Mouse (Mus musculus) right cerebral cortex, postnatal 4 days (tissue): ENCODE data around the gene Gm27235.
"Not testable (repeated sequence)": the region's sequence is repeated elsewhere in the genome, so short reads cannot be mapped to it uniquely, and the experiment has no call there.

Source experiments
- DNase-seq: peaks from one replicate; pipeline ENCODE4 v3.0.0-alpha.2; 2022

Gm27235 gene

DNA sequence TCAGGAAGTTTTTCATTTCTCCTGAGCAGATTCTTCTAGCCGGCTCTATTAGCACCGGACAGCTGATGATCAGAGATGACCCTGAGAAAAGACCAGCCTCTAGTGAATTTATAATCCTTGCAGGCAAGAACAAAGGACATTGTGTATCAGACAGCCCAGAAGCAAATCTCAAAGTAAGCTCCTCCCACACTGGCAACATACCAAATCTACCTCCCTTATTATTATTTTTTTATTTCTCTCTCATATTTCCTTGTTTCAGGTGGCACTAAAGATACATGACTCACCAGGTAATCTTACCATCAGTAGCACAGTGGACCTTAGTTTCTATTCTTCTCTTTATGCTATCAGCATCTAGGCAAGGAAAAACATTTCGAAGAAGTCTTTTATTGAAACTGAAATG is at the start of gene Gm27235, which contains the start of gene D730048I06Rik:
Gene Gm27235 (minus strand): TSS at position 101 of the 400 bp plus-strand sequence.
Gene D730048I06Rik (minus strand): TSS at position 112 of the 400 bp plus-strand sequence.
- no peak for DNase-seq

DNA sequence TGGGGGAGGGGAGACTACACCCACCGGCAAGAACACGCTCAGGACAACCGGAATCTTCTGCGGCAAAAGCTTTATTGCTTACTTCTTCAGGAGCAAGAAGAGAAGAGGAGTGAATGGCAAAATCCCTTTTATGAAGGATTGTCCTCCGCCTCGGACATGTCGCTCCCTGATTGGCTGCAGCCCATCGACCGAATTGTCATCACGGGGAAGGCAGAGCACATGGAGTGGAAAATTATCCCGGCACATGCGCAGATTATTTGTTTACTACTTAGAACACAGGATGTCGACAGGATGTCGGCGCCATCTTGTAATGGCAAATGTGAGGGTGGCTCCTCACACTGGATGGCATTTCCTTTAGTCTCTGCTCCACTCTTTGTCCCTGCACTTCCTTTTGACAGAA is 28.0 kb upstream of the Gm27235 start:
- not testable (repeated sequence) for DNase-seq

DNA sequence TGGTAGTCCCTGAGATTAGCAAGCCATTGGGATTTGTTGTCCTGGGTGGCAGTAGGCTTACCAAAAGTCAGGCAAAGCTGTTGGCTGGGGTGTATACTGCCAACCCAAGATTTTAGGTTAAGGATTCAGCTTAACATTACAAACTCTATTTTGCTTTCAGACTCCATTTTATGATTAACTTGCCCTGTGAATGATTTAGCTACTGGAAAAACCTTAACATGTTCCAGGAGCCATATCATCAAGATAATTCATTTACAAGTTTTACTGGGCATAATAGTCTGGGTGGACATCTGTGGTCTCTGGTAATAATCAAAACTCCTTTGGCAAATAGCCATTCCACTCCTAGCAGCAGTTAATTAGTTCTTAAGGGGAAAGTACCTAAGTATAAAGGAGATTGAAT is 8.2 kb upstream of the Gm27235 start:
- DNase-seq: no peak

DNA sequence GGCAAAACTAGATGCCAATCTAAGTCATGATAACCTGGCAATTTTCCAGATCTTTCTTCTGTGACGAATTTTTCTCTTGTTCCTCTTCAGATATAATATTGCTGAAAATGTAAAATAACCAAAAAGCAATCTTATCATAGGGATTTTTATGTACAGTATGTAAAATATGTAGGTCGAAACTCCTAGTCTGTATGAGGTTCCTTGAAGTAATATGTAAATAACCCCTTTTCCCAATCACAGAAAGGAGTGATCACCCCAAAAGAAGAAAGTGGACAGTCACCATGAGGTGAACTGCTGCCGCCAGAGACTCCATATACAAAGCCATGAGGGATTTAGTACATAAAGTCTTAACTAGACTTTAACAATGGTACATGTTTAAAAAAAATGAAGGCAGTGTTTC is 11.9 kb downstream of the Gm27235 start, which contains the start of gene Gm17727:
Gene Gm17727 (minus strand): TSS at position 101 of the 400 bp plus-strand sequence.
- no peak for DNase-seq

DNA sequence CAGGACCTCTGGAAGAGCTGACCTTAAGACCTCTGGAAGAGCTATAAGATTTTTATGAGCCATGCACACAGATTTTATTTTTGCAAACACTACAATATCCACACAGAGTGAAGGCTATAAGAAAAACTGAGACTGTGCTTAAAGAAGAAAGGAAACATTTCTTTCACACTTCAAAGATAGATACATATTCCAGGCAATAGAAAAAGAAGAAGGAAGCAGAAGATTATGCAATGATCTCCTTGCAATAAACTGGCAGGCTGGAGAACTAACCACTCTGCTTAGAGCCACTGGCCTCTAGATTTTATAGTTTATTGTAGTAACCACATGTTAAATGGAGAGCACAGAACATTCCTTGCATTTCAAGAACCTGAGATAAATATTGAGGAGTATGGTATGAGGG is 33.1 kb downstream of the Gm27235 start:
- no peak for DNase-seq

DNA sequence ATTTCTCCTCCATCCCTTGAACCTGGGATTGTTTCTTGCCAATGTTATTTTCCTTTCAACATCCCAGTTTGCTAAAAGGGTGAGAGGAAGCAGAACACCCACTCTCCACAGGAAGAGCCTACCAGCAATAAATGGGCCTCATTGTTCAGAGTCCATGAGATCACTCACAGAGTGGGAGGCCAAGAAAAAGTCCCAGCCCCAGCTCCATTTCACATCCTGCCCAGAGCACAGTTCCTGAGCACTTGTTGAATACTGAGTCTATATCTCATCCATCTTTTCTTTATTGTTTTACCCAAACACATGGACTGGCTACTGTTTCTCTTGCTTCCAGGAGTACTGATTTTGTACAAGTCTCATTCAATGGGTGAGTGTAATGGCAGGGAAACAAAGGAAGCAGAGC is 49.2 kb downstream of the Gm27235 start, which contains the start of gene Gm17677:
Gene Gm17677 (plus strand): TSS at position 301 of the 400 bp plus-strand sequence.
- DNase-seq: no peak
